21 mouse cellular contexts compared by ENCODE assay signal in genomic region chr12:82880711-82881110, GRCm38 (mm10).
"Had no signal": no experiment of that assay in that cellular context is flagged by ENCODE, and none has a peak within 500 bp of the region (broad histone marks: within the 10 kb centered on the region; RNA-seq: fewer than 3 reads in every experiment).

No protein-coding gene starts in this region.

- ATAC-seq: lung, postnatal 0 days; midbrain, embryonic 13.5 days; midbrain, embryonic 15.5 days had no signal

- H3K4me1 ChIP-seq: lung, embryonic 15.5 days; megakaryocyte, embryonic 14.5 days; midbrain, embryonic 13.5 days; midbrain, embryonic 15.5 days; neural tube, embryonic 13.5 days; neural tube, embryonic 15.5 days had no signal

- H3K9me3 ChIP-seq: lung, embryonic 15.5 days; megakaryocyte, embryonic 14.5 days; midbrain, embryonic 13.5 days; midbrain, embryonic 15.5 days; neural tube, embryonic 13.5 days; neural tube, embryonic 15.5 days had no signal

- H3K4me2 ChIP-seq: lung, embryonic 15.5 days; midbrain, embryonic 11.5 days; midbrain, embryonic 13.5 days; midbrain, embryonic 15.5 days; neural tube, embryonic 13.5 days; neural tube, embryonic 15.5 days had no signal

- H3K27me3 ChIP-seq: lung, embryonic 15.5 days; megakaryocyte, embryonic 14.5 days; midbrain, embryonic 13.5 days; midbrain, embryonic 15.5 days; neural tube, embryonic 13.5 days; neural tube, embryonic 15.5 days had no signal

- DNase-seq: lung, adult 2 months; lung, postnatal 14 days; lung, postnatal 36 days; retina, postnatal 1 day; right cerebral cortex, adult 18-20 months; right cerebral cortex, postnatal 25 days; right cerebral cortex, postnatal 4 days; spleen, adult 18-20 months; thymus, adult 18-20 months; thymus, postnatal 14 days; thymus, postnatal 36 days had no signal

- H3K4me3 ChIP-seq: lung, embryonic 15.5 days; megakaryocyte, embryonic 14.5 days; midbrain, embryonic 13.5 days; midbrain, embryonic 15.5 days; myocyte; neural tube, embryonic 13.5 days; neural tube, embryonic 15.5 days had no signal

- H3K27ac ChIP-seq: lung, embryonic 15.5 days; macrophage; midbrain, embryonic 13.5 days; midbrain, embryonic 15.5 days; neural tube, embryonic 13.5 days; neural tube, embryonic 15.5 days had no signal

- H3K36me3 ChIP-seq: lung, embryonic 15.5 days; midbrain, embryonic 13.5 days; midbrain, embryonic 15.5 days; neural tube, embryonic 13.5 days; neural tube, embryonic 15.5 days had no signal

- H3K9ac ChIP-seq: lung, embryonic 15.5 days; midbrain, embryonic 13.5 days; midbrain, embryonic 15.5 days; neural tube, embryonic 13.5 days; neural tube, embryonic 15.5 days had no signal
